Mouse (Mus musculus): ENCODE measurements around the gene Thada. TPM values are rescaled to one million over a fixed set of nuclear protein-coding genes. Genes with fewer than 3 reads are reported as not detected.

The Thada gene
- polyA plus RNA-seq, 1 experiment from 2014 or later = 13.0 TPM

GRCm38 (mm10) chr17:84386176-84386575 lies 79.8 kb downstream of the Thada start:
- 91% methylated on average over 4 of the region's 4 CpGs for WGBS
- H3K36me3 ChIP-seq (replicated peaks) = peaks cover 68% of the 10 kb centered on the region
- H3K4me1 ChIP-seq = no peaks in the 10 kb centered on the region
- H3K27me3 ChIP-seq (replicated peaks; ENCODE audit: low read depth, poor library complexity, severe bottlenecking) = no peaks in the 10 kb centered on the region
- H3K9me3 ChIP-seq = peaks cover 3% of the 10 kb centered on the region; the same call in 1 of the 2 replicates
- no peak overlapping the region for H3K27ac ChIP-seq (replicated peaks)
- no peak for DNase-seq (ENCODE audit: low spot score)
- H3K4me3 ChIP-seq = no peak overlapping the region

- Histone ChIP-seq H3K27ac (replicated peaks) (no peak overlapping the region), H3K9me3 (peaks cover 3% of the 10 kb centered on the region; the same call in 1 of the 2 replicates), H3K4me3 (no peak overlapping the region), H3K4me1 (no peaks in the 10 kb centered on the region), H3K36me3 (replicated peaks) (peaks cover 68% of the 10 kb centered on the region), H3K27me3 (replicated peaks; ENCODE audit: low read depth, poor library complexity, severe bottlenecking) (no peaks in the 10 kb centered on the region)
- no peak for DNase-seq (ENCODE audit: low spot score)
- 90% methylated on average over 6 of the region's 6 CpGs for WGBS
These were observed 80.3 kb downstream of the Thada start for GRCm38 (mm10) chr17:84385696-84386095.

GRCm38 (mm10) chr17:84384661-84385060 lies 81.3 kb downstream of the Thada start:
- Histone ChIP-seq H3K9me3 (peaks cover 3% of the 10 kb centered on the region; the same call in 1 of the 2 replicates), H3K36me3 (replicated peaks) (peaks cover 69% of the 10 kb centered on the region), H3K4me3 (no peak overlapping the region), H3K4me1 (no peaks in the 10 kb centered on the region), H3K27me3 (replicated peaks; ENCODE audit: low read depth, poor library complexity, severe bottlenecking) (no peaks in the 10 kb centered on the region), H3K27ac (replicated peaks) (no peak overlapping the region)
- no peak for DNase-seq (ENCODE audit: low spot score)

GRCm38 (mm10) chr17:84380340-84380739 lies 85.7 kb downstream of the Thada start:
- Histone ChIP-seq H3K36me3 (replicated peaks) (peaks cover 59% of the 10 kb centered on the region), H3K27ac (replicated peaks) (no peak overlapping the region), H3K27me3 (replicated peaks; ENCODE audit: low read depth, poor library complexity, severe bottlenecking) (no peaks in the 10 kb centered on the region), H3K4me1 (no peaks in the 10 kb centered on the region), H3K9me3 (peaks cover 3% of the 10 kb centered on the region; the same call in 1 of the 2 replicates), H3K4me3 (no peak overlapping the region)
- WGBS = 96% methylated on average over 9 of the region's 9 CpGs
- no peak for DNase-seq (ENCODE audit: low spot score)

GRCm38 (mm10) chr17:84376882-84377281 lies 89.1 kb downstream of the Thada start:
- Histone ChIP-seq H3K36me3 (replicated peaks) (peaks cover 31% of the 10 kb centered on the region), H3K4me1 (peaks cover 8% of the 10 kb centered on the region; the same call in 1 of the 2 replicates), H3K4me3 (no peak overlapping the region), H3K27ac (replicated peaks) (no peak overlapping the region), H3K9me3 (no peaks in the 10 kb centered on the region), H3K27me3 (replicated peaks; ENCODE audit: low read depth, poor library complexity, severe bottlenecking) (no peaks in the 10 kb centered on the region)
- WGBS = 88% methylated on average over 4 of the region's 4 CpGs
- no peak for DNase-seq (ENCODE audit: low spot score)

- WGBS = 90% methylated on average over 6 of the region's 6 CpGs
- H3K36me3 ChIP-seq (replicated peaks) = peaks cover 16% of the 10 kb centered on the region
- DNase-seq (ENCODE audit: low spot score) = no peak
- no peaks in the 10 kb centered on the region for H3K27me3 ChIP-seq (replicated peaks; ENCODE audit: low read depth, poor library complexity, severe bottlenecking)
- peaks cover 32% of the 10 kb centered on the region for H3K4me1 ChIP-seq
- no peaks in the 10 kb centered on the region for H3K9me3 ChIP-seq
- 0 out of 2 replicates have a peak overlapping the region, but pooled peaks have one; percentile 21 for H3K27ac ChIP-seq (replicated peaks)
- H3K4me3 ChIP-seq = no peak overlapping the region
These were observed 93.5 kb downstream of the Thada start for GRCm38 (mm10) chr17:84372411-84373045.

- 85% methylated on average over 5 of the region's 5 CpGs for WGBS
- Histone ChIP-seq H3K4me1 (peaks cover 49% of the 10 kb centered on the region), H3K36me3 (replicated peaks) (peaks cover 8% of the 10 kb centered on the region), H3K4me3 (no peak overlapping the region), H3K27ac (replicated peaks) (no peak overlapping the region), H3K9me3 (no peaks in the 10 kb centered on the region), H3K27me3 (replicated peaks; ENCODE audit: low read depth, poor library complexity, severe bottlenecking) (no peaks in the 10 kb centered on the region)
- no peak for DNase-seq (ENCODE audit: low spot score)
These were observed 95.6 kb downstream of the Thada start for GRCm38 (mm10) chr17:84370385-84370784.

DNA sequence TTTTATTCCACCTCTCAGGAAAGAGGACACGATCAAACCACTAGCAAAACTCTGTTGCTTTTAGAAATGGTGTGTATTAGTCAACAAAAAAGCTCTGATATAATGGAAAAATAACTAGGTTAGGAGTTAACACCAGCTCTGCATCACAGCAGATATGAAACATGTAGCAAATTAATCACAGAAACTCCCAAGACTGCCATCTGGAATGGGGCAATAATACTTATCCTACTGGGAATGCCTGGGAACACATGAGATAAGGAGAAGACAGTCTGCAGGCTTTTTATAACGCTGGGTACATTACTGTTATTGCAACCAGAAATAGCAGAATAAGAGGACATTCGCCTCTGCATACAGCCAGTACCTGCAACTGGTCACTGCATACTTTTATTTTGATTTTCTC lies 96.2 kb downstream of the Thada start:
- Histone ChIP-seq H3K27me3 (replicated peaks; ENCODE audit: low read depth, poor library complexity, severe bottlenecking) (no peaks in the 10 kb centered on the region), H3K4me1 (peaks cover 55% of the 10 kb centered on the region), H3K27ac (replicated peaks) (no peak overlapping the region), H3K9me3 (no peaks in the 10 kb centered on the region), H3K4me3 (no peak overlapping the region), H3K36me3 (replicated peaks) (peaks cover 6% of the 10 kb centered on the region; the same call in 1 of the 2 replicates)
- 81% methylated on average over 3 of the region's 3 CpGs for WGBS
- no peak for DNase-seq (ENCODE audit: low spot score)

GRCm38 (mm10) chr17:84368213-84369014 lies 97.6 kb downstream of the Thada start:
- peaks cover 8% of the 10 kb centered on the region; the same call in 1 of the 2 replicates for H3K36me3 ChIP-seq (replicated peaks)
- H3K4me3 ChIP-seq = no peak overlapping the region
- H3K4me1 ChIP-seq = peaks cover 68% of the 10 kb centered on the region
- no peak for DNase-seq (ENCODE audit: low spot score)
- no peaks in the 10 kb centered on the region for H3K9me3 ChIP-seq
- peak overlapping the region; percentile 49; the same call in 1 of the 2 replicates for H3K27ac ChIP-seq (replicated peaks)
- WGBS = 82% methylated on average over 11 of the region's 11 CpGs
- H3K27me3 ChIP-seq (replicated peaks; ENCODE audit: low read depth, poor library complexity, severe bottlenecking) = no peaks in the 10 kb centered on the region

DNA sequence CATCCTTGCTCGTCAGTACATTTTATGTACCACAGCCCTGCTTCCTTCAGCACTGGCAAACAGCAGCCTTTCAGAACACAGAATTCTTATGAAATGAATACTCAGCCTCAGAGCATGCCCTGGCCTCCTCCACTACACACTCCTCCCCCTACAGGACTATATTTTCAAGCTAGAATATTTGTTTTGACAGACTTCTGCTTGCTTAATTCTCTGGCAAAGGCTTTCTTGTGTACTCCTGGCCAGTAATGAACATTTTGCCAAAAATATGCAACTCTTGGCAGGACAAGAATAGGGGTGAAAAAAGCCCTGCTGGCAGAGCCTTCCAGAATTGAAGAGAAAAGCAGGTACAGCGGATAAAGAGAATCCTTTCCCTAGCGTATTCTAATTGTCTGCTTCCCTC lies 98.3 kb downstream of the Thada start:
- DNase-seq (ENCODE audit: low spot score) = no peak
- Histone ChIP-seq H3K4me3 (no peak overlapping the region), H3K27ac (replicated peaks) (peak overlapping the region; percentile 49), H3K4me1 (peaks cover 71% of the 10 kb centered on the region), H3K36me3 (replicated peaks) (peaks cover 8% of the 10 kb centered on the region; the same call in 1 of the 2 replicates), H3K27me3 (replicated peaks; ENCODE audit: low read depth, poor library complexity, severe bottlenecking) (no peaks in the 10 kb centered on the region), H3K9me3 (no peaks in the 10 kb centered on the region)
- WGBS = 83% methylated on average over 3 of the region's 3 CpGs

GRCm38 (mm10) chr17:84365791-84366301 lies 100.2 kb downstream of the Thada start:
- Histone ChIP-seq H3K9me3 (no peaks in the 10 kb centered on the region), H3K27ac (replicated peaks) (peak overlapping the region; percentile 80), H3K4me3 (no peak overlapping the region), H3K4me1 (peaks cover 70% of the 10 kb centered on the region), H3K27me3 (replicated peaks; ENCODE audit: low read depth, poor library complexity, severe bottlenecking) (no peaks in the 10 kb centered on the region), H3K36me3 (replicated peaks) (0 out of 2 replicates have a peak, but pooled peaks cover 6% of the 10 kb centered on the region)
- 38% methylated on average over 6 of the region's 6 CpGs for WGBS
- DNase-seq (ENCODE audit: low spot score) = peak; percentile 48

DNA sequence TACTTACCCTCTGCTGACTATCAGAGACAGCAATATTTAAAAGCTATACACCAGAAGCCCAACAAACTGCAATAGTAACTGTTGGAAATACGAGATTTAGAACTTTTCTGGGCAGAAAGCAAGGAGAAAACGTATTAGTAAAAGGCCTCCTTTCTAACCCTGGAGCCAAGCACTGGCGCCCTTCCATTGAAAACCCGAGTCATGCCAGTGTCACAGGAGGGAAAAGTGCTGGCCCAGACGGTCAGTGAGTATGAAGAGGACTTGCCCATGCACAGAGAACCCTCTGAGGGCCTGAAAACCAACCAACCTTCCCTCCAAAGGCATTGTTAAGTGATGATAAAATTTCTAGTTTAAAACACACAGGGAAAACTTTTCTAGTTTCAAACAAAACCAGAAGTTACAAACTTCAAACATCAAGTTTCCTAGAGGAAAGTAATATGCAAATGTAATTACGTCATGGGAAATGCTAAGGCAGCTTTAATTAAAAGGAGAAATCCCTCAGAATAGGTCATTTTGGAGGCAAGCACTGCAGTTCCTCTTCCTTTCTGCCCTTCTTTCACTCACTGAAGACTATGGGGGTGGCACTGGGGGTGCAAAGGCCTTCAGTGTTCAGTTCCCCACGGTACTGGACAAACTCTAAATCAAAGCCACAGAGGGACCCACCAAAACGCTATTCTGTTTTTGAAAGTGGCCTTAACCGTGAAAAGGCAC lies 100.8 kb downstream of the Thada start:
- no peaks in the 10 kb centered on the region for H3K27me3 ChIP-seq (replicated peaks; ENCODE audit: low read depth, poor library complexity, severe bottlenecking)
- H3K27ac ChIP-seq (replicated peaks) = peak overlapping the region; percentile 80
- H3K4me1 ChIP-seq = peaks cover 67% of the 10 kb centered on the region
- no peaks in the 10 kb centered on the region for H3K9me3 ChIP-seq
- no peak for DNase-seq (ENCODE audit: low spot score)
- 66% methylated on average over 9 of the region's 9 CpGs for WGBS
- H3K4me3 ChIP-seq = peak overlapping the region; percentile 18; the same call in 1 of the 2 replicates
- H3K36me3 ChIP-seq (replicated peaks) = 0 out of 2 replicates have a peak, but pooled peaks cover 9% of the 10 kb centered on the region
